Mouse (Mus musculus) cerebellum, postnatal 10 days (tissue): ENCODE measurements around the gene Prkch.
A peak's percentile ranks its signal among the peaks of the same experiment; 100 is the strongest.

ENCODE experiments used
- DNase-seq, 2 experiments: peaks; one replicate each; pipeline ENCODE4 v3.0.0; 2021; ENCODE audit warnings: mixed read lengths in 2 of 2

Prkch gene

GRCm38 (mm10) chr12:73687077-73688035 is 102.8 kb downstream of the Prkch start:
- peak; percentile 41 to 44 for DNase-seq

- DNase-seq = peak in 1 of 2 experiments; percentile 40
Measured at GRCm38 (mm10) chr12:73692321-73692720, 107.7 kb downstream of the Prkch start.

- DNase-seq = peak; percentile 85 to 87
Measured at GRCm38 (mm10) chr12:73693347-73693746, 108.8 kb downstream of the Prkch start.

GRCm38 (mm10) chr12:73694690-73695089 is 110.1 kb downstream of the Prkch start:
- no peak for DNase-seq

GRCm38 (mm10) chr12:73695110-73695509 is 110.5 kb downstream of the Prkch start:
- DNase-seq = no peak

- DNase-seq = peak in 1 of 2 experiments; percentile 24
Measured at GRCm38 (mm10) chr12:73696084-73696483, 111.5 kb downstream of the Prkch start.

- no peak for DNase-seq
Measured at GRCm38 (mm10) chr12:73696946-73697345, 112.3 kb downstream of the Prkch start.

- no peak for DNase-seq
Measured at GRCm38 (mm10) chr12:73698436-73698835, 113.8 kb downstream of the Prkch start.

- DNase-seq = no peak
Measured at GRCm38 (mm10) chr12:73698841-73699240, 114.2 kb downstream of the Prkch start.

GRCm38 (mm10) chr12:73699471-73700186 is 115.0 kb downstream of the Prkch start:
- DNase-seq = no peak

GRCm38 (mm10) chr12:73700544-73701069 is 116.0 kb downstream of the Prkch start:
- DNase-seq = peak in 1 of 2 experiments; percentile 46

- DNase-seq = no peak
Measured at GRCm38 (mm10) chr12:73701999-73702398, 117.4 kb downstream of the Prkch start.

- DNase-seq = no peak
Measured at GRCm38 (mm10) chr12:73704382-73704781, 119.8 kb downstream of the Prkch start.

GRCm38 (mm10) chr12:73705097-73705690 is 120.6 kb downstream of the Prkch start:
- peak; percentile 85 to 88 for DNase-seq

GRCm38 (mm10) chr12:73708498-73708897 is 123.9 kb downstream of the Prkch start:
- DNase-seq = no peak

GRCm38 (mm10) chr12:73708920-73709319 is 124.3 kb downstream of the Prkch start:
- peak; percentile 82 for DNase-seq

- no peak for DNase-seq
Measured at GRCm38 (mm10) chr12:73710846-73711245, 126.2 kb downstream of the Prkch start.

GRCm38 (mm10) chr12:73712122-73712521 is 127.5 kb downstream of the Prkch start:
- DNase-seq = no peak

- DNase-seq = no peak
Measured at GRCm38 (mm10) chr12:73714589-73714988, 130.0 kb downstream of the Prkch start.

GRCm38 (mm10) chr12:73715331-73715730 is 130.7 kb downstream of the Prkch start:
- DNase-seq = no peak

GRCm38 (mm10) chr12:73715954-73716731 is 131.5 kb downstream of the Prkch start:
- no peak for DNase-seq

- no peak for DNase-seq
Measured at GRCm38 (mm10) chr12:73718036-73718435, 133.4 kb downstream of the Prkch start.
